Mouse (Mus musculus) lung, adult 2 months (tissue): ENCODE data around the gene Defb28.

Experiments used
- CTCF ChIP-seq: fragments of 200-500 bp; IDR thresholded peaks from 2 replicates; pipeline ENCODE4 v1.5.1; 2011; ENCODE audit warnings: mild to moderate bottlenecking, low read length, control low read depth; ENCODE audit not compliant: insufficient read depth
- POLR2A ChIP-seq: fragments of 200-500 bp; IDR thresholded peaks from 2 replicates; pipeline ENCODE4 v1.6.1; 2011; ENCODE audit warnings: low read depth, mild to moderate bottlenecking, control low read depth, low read length, borderline replicate concordance; ENCODE audit errors: extremely low read depth

GRCm38 (mm10) chr2:152511592-152511991 lies 6.5 kb upstream of the Defb28 start, which contains the start of gene Defb26:
- no peak for TF ChIP-seq CTCF
- no peak for TF ChIP-seq POLR2A
